Mouse (Mus musculus) kidney, adult 2 months (tissue): Measurements from ENCODE around the gene Gpr160. TPM values are rescaled to one million over a fixed set of nuclear protein-coding genes. Genes with fewer than 3 reads are reported as not detected.

Experiments used
- DNase-seq: peaks from one replicate; pipeline ENCODE4 v3.0.0; 2021
- H3K27ac ChIP-seq: fragments of 200-500 bp; 2 replicates; pipeline ENCODE4 v1.5.1; 2012; ENCODE audit warnings: low read depth, low read length, control low read depth, inconsistent platforms; ENCODE audit not compliant: insufficient read depth
- H3K27me3 ChIP-seq: fragments of 200-500 bp; replicated peaks from 2 replicates; pipeline ENCODE4 v1.6.1; 2012; ENCODE audit warnings: mild to moderate bottlenecking, moderate library complexity, low read length, inconsistent platforms; ENCODE audit not compliant: control insufficient read depth, insufficient read depth
- H3K36me3 ChIP-seq: fragments of 200-500 bp; 2 replicates; pipeline ENCODE4 v1.6.1; 2012; ENCODE audit warnings: mild to moderate bottlenecking, moderate library complexity, low read length, inconsistent platforms; ENCODE audit not compliant: control insufficient read depth, insufficient read depth
- H3K4me1 ChIP-seq: fragments of 200-500 bp; 2 replicates; pipeline ENCODE4 v1.6.1; 2011; ENCODE audit warnings: low read length; ENCODE audit not compliant: control insufficient read depth, insufficient read depth
- H3K4me3 ChIP-seq: fragments of 200-500 bp; 2 replicates; pipeline ENCODE4 v1.5.1; 2011; ENCODE audit warnings: mild to moderate bottlenecking, low read depth, low read length, control low read depth; ENCODE audit not compliant: insufficient read depth
- CTCF ChIP-seq: fragments of 200-500 bp; conservative IDR thresholded peaks from 2 replicates; pipeline ENCODE4 v1.5.1; 2011; ENCODE audit warnings: low read depth, mild to moderate bottlenecking, control low read depth, low read length, moderate library complexity, mixed read lengths; ENCODE audit not compliant: insufficient read depth, insufficient read length
- POLR2A ChIP-seq: fragments of 200-500 bp; IDR thresholded peaks from one replicate; pipeline ENCODE4 v1.6.1; 2011; ENCODE audit warnings: low read depth, low read length, control low read depth
- WGBS: fragments of 180-500 bp; shearing (Covaris S2); methylation state at CpG from one replicate; pipeline ENCODE4 v1.1.7; 2018; 5-methylcytosine and 5-hydroxymethylcytosine counted together
- polyA plus RNA-seq: library from polyadenylated mRNA; depleted of rRNA; stranded (reverse); fragments of >200 nt; gene quantifications from 2 replicates; pipeline ENCODE4 v1.2.3, GENCODE M21; 2012; rRNA removed

The Gpr160 gene
- polyA plus RNA-seq, result 38.3 and 40.1 TPM in 2 replicates

GRCm38 (mm10) chr3:30855604-30856458 is at the start of gene Gpr160:
Gpr160 (plus strand) TSS chr3:30855950.
- H3K4me3 ChIP-seq, result peak within 1 kb of the TSS; percentile 95
- TF ChIP-seq POLR2A (peak; percentile 78), CTCF (peak; percentile 68)
- H3K36me3 ChIP-seq, result no peaks in the 10 kb centered on the region
- peak; percentile 88 for DNase-seq
- H3K27me3 ChIP-seq, result no peaks in the 10 kb centered on the region
- peaks cover 6% of the 10 kb centered on the region; the same call in 1 of the 2 replicates for H3K4me1 ChIP-seq
- WGBS, result under 1% methylated on average over 75 of the region's 75 CpGs
- H3K27ac ChIP-seq, result peak within 1 kb of the TSS; percentile 93

GRCm38 (mm10) chr3:30812881-30813280 is 42.9 kb upstream of the Gpr160 start:
- no peaks in the 10 kb centered on the region for H3K27me3 ChIP-seq
- H3K4me1 ChIP-seq, result peaks cover 3% of the 10 kb centered on the region; the same call in 1 of the 2 replicates
- peak; percentile 41 for DNase-seq
- H3K36me3 ChIP-seq, result peaks cover 21% of the 10 kb centered on the region
- TF ChIP-seq POLR2A (no peak), CTCF (no peak)
- 53% methylated on average over 3 of the region's 3 CpGs for WGBS
- H3K4me3 ChIP-seq, result no peak overlapping the region
- peak overlapping the region; percentile 64 for H3K27ac ChIP-seq

GRCm38 (mm10) chr3:30818630-30819125 is 37.1 kb upstream of the Gpr160 start:
- no peak for DNase-seq
- TF ChIP-seq POLR2A (no peak), CTCF (no peak)
- Histone ChIP-seq H3K36me3 (peaks cover 14% of the 10 kb centered on the region), H3K4me1 (no peaks in the 10 kb centered on the region), H3K27me3 (no peaks in the 10 kb centered on the region), H3K27ac (no peak overlapping the region), H3K4me3 (no peak overlapping the region)
- 95% methylated on average over 16 of the region's 16 CpGs for WGBS

- Histone ChIP-seq H3K27ac (no peak overlapping the region), H3K36me3 (peaks cover 8% of the 10 kb centered on the region), H3K4me1 (no peaks in the 10 kb centered on the region), H3K27me3 (no peaks in the 10 kb centered on the region), H3K4me3 (no peak overlapping the region)
- DNase-seq, result no peak
- TF ChIP-seq CTCF, result no peak
- no peak for TF ChIP-seq POLR2A
- 94% methylated on average over 8 of the region's 8 CpGs for WGBS
Observed at GRCm38 (mm10) chr3:30822163-30822562, 33.6 kb upstream of the Gpr160 start.

- peaks cover 6% of the 10 kb centered on the region; the same call in 1 of the 2 replicates for H3K4me1 ChIP-seq
- TF ChIP-seq POLR2A (no peak), CTCF (no peak)
- peaks cover 1% of the 10 kb centered on the region; the same call in 1 of the 2 replicates for H3K36me3 ChIP-seq
- H3K27me3 ChIP-seq, result no peaks in the 10 kb centered on the region
- 93% methylated on average over 5 of the region's 5 CpGs for WGBS
- no peak for DNase-seq
- H3K27ac ChIP-seq, result no peak overlapping the region
- no peak overlapping the region for H3K4me3 ChIP-seq
Observed at GRCm38 (mm10) chr3:30826069-30826468, 29.7 kb upstream of the Gpr160 start.

- no peaks in the 10 kb centered on the region for H3K36me3 ChIP-seq
- no peak overlapping the region for H3K4me3 ChIP-seq
- DNase-seq, result no peak
- no peak overlapping the region for H3K27ac ChIP-seq
- 87% methylated on average over 15 of the region's 15 CpGs for WGBS
- H3K4me1 ChIP-seq, result peaks cover 6% of the 10 kb centered on the region; the same call in 1 of the 2 replicates
- TF ChIP-seq POLR2A, result no peak
- no peak for TF ChIP-seq CTCF
- H3K27me3 ChIP-seq, result no peaks in the 10 kb centered on the region
Observed at GRCm38 (mm10) chr3:30831848-30832606, 23.7 kb upstream of the Gpr160 start.
